Mouse (Mus musculus): ENCODE data around the gene Myrip.

The Myrip gene

DNA sequence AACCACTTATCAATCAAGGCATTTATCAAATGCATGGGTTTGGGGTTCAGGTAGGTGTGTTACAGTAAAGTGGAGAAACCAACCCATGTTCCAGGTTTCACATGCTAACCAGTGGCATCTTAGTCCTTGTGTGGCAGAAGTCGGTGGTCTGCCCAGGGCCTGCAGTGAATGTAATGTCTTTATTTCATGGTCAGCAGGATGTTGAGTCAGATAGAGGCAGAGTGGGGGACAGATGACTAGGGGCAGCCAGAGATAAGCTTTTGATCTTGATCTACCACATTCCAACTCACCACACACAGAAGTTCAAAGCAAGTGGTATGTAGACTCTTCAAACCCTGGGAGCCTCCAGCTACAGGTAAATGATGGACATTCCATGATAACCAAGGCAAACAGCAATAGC lies 219.8 kb downstream of the Myrip start:
- DNase-seq (ENCODE audit: extremely low spot score, low read depth, low spot score), result no peak

All from hindlimb bud, embryonic 11.5 days (tissue).